Mouse (Mus musculus) cerebellum, postnatal 10 days (tissue): ENCODE measurements at regions not wholly inside any gene's neighbourhood (a gene's known extent, or its start where the extent isn't known, plus 50 kb on each side); places are given as distances from the start of the nearest gene placed in this dataset.

Source experiments
- DNase-seq, 2 experiments: peaks; one replicate each; pipeline ENCODE4 v3.0.0; 2021; ENCODE audit warnings: mixed read lengths in 2 of 2

- DNase-seq = no peak
These were observed 1378.9 kb upstream of the Jmjd1c start for GRCm38 (mm10) chr10:65716914-65717610.

GRCm38 (mm10) chr10:65722496-65722895 lies 1373.4 kb upstream of the Jmjd1c start:
- DNase-seq = no peak

- DNase-seq = peak; percentile 7 to 34
These were observed 1326.5 kb upstream of the Jmjd1c start for GRCm38 (mm10) chr10:65769451-65769850.

- peak; percentile 74 to 83 for DNase-seq
These were observed 1324.0 kb upstream of the Jmjd1c start for GRCm38 (mm10) chr10:65771936-65772335.

- no peak for DNase-seq
These were observed 1310.9 kb upstream of the Jmjd1c start for GRCm38 (mm10) chr10:65784994-65785393.
